Mouse (Mus musculus): Measurements from ENCODE around the gene Coro6.

Gene Coro6

GRCm38 (mm10) chr11:77462283-77463100, at the start of gene Coro6:
Coro6 (plus strand) TSS chr11:77462411.
- peak; percentile 72 for DNase-seq (ENCODE audit: low spot score)

GRCm38 (mm10) chr11:77414141-77414839, 47.9 kb upstream of the Coro6 start:
- no peak for DNase-seq (ENCODE audit: low spot score)

DNA sequence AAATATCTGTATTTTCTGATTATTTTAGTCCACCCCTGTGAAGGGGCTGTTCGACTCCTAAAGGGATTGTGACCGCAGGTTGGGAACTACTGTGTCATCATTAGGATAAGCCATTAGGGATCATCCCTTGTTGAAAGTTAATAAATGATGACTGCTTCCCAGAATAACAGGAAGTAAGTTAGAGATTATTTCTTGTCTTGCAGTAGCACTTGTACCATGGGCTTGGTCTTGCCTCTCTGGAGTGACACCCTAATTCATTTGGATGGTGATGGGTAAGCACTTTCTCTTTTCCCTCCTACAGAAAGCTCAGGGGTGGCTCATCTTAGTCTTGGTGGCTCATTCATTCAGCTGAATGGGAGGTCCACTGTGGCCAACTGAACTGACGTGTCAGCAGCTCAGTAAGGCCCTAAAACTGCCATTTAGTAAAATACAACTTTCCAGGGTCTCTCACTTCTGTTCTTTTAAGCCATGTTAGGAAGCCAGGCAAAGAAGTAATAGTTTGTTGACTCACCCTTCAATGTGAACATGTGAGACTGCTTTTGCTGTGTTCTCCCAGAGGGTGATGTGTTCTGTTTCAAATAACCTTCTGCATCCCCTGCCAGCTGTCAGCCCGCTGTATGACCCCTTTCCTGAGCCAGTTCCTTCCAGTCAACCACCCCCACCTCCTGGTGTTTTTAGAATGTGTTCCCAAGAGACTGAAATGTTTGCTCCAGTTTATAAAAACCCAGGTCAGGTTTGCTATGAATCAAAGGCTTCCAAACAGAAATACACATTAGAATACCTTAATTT, 45.8 kb upstream of the Coro6 start:
- DNase-seq (ENCODE audit: low spot score) = no peak

GRCm38 (mm10) chr11:77418021-77418420, 44.2 kb upstream of the Coro6 start:
- DNase-seq (ENCODE audit: low spot score) = no peak

DNA sequence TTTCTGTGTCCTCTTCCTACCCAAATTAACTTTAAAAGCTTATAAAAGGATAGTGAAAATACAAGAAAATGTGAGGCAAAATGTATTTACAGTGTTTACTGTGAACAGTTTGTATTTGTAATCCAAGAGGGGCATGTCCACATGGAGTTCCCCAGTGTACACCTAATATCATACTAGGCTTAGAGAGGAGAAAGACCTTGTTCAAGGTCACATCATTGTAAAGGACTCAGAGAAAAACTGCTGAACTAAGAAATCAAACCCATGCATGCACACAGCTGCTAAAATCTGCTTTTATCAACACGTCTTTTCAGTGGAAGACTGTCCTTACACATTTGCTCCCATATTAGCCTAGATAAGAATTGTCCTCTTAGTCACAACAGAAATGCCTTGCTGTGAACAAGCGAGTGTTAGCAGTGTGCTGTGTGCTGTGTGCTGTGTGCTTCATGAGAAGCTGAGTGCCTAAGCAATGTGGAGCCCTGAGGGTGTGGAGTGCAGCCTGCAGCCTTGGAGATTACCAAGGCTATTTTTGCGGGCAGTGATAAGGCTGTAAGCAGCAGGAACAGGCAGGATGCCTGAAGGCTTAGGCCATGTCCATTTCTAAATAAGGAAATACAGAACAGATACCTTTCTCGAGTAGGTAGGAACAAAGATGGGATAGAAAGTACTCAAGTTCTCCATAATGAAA, 38.9 kb upstream of the Coro6 start:
- DNase-seq (ENCODE audit: low spot score) = peak; percentile 61

DNA sequence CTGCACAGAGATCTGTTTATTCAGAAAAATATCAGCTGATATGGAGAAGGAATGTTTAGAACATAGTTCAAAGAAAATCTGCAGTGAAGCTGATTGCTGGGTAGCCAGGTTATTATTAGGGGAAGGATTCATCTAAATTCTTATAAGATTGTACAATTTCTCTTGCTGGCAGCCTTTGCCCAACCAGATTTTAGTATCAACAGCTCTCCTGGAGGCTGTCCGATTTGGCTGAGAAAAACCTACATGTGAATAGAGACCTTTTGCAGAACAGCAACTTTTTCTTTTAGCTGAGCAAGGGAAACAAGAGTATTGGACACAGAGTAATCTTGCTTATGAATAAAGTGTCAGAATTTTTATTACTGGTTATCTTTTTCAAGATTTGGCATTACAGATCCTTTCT, 33.8 kb upstream of the Coro6 start:
- peak; percentile 49 for DNase-seq (ENCODE audit: low spot score)

- no peak for DNase-seq (ENCODE audit: low spot score)
These were observed 25.2 kb upstream of the Coro6 start for GRCm38 (mm10) chr11:77437026-77437425.

- DNase-seq (ENCODE audit: low spot score) = no peak
These were observed 22.1 kb upstream of the Coro6 start for GRCm38 (mm10) chr11:77440081-77440480.

DNA sequence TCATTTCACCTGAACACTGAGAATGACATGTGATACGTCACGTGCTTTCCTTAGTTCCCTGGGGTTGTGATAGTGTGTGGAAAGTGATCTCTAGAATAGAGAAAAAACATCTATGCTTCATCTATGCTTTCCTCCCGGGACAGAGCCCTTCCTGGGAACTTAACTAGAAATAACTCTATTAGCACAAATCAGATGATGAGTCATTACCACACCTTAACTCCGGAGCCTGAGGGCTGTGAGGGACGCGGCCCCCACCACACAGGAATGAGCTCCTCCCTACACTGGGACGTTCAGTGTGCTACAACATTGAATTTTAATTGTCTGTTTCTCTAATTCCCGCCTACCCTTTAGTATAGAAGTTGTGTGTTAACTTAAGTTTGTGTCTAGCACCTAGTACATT, 21.2 kb upstream of the Coro6 start:
- no peak for DNase-seq (ENCODE audit: low spot score)

GRCm38 (mm10) chr11:77442186-77443170, 19.7 kb upstream of the Coro6 start:
- no peak for DNase-seq (ENCODE audit: low spot score)

GRCm38 (mm10) chr11:77444939-77445338, 17.3 kb upstream of the Coro6 start:
- DNase-seq (ENCODE audit: low spot score) = no peak

- no peak for DNase-seq (ENCODE audit: low spot score)
These were observed 15.6 kb upstream of the Coro6 start for GRCm38 (mm10) chr11:77446628-77447041.

DNA sequence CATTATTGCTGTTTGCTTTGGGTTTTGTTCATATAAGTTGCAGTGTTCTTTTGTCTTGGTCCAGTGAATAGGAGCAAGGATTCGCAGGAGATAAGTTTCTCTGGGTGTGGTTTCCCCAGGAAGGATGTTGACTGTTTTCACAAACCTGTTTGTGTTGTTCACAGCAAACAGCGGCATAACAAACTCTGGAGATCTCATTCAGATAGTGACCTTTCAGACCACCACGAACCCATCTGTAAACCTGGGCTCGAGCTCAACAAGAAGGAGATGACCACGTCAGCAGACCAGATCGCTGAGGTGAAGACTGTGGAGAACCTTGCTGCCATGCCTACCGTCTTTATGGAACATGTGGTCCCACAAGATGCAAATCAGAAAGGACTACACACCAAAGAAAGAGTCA, 13.0 kb upstream of the Coro6 start:
- no peak for DNase-seq (ENCODE audit: low spot score)

DNA sequence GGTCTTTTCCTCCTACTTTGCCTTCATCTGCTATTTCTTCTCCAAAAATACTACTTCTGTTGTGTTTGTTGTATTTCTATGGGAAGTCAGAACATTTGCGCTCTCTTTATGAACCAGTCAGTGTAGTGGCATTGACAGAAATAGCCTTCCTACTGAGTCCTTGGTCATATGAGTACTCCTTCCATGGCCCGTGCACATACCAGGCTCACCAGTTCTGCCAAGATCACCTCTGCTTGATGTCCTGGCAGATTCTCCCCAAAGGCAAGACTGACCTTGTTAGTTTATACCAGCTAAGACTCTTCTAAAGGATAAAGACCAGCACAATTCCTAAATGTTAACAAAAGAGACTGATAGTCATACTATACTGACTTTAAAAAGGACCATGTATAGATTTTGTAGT, 10.5 kb upstream of the Coro6 start:
- DNase-seq (ENCODE audit: low spot score) = no peak

DNA sequence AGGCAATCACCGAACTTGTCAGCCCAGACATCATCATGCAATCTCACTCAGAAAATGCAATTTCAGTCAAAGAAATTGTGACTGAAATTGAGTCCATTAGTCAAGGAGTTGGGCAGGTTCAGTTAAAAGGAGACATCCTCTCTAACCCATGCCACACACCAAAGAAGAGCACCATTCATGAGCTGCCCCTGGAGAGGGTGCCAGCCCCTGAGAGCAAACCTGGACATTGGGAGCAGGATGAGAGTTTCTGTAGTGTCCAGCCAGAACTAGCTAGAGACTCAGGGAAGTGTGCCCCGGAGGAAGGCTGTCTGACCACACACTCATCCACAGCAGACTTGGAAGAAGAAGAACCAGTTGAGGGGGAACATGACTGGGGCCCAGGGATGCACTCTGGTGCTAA, 8.8 kb upstream of the Coro6 start:
- no peak for DNase-seq (ENCODE audit: low spot score)

DNA sequence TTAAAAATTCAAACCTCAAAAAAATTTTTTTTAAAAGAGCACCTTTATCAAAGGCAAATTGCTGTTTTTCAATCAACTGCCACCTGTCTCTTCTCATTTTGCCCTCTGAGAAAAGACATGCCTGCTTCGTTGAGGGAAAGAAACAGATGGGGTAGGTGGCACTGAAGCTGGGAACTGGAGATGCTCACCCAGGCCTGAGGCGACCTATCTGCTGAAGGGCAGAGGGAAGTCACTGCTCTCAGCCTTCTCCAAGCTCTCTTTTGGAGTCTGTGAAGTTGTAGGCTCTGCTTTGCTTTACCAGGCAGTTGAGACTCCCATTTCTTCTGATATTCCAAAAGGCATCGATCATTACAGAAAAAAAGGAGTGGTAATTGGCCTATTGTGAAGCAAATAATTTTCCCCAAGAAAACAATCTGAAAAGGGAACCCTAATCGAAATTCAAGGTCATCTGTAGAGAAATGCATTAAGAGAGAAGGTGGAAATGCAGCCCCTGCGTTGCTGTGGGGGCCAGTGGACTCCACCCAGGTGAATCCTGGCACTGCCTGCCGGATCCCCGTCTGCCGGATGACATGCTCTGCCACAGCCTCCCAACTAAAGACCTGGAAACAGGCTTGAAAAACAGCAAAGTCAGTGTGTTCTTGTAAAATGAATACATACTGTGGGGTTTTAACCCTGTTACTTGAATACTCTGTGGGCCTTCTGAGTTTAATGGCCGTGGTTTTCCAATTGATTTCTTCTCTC, 6.3 kb upstream of the Coro6 start:
- DNase-seq (ENCODE audit: low spot score) = no peak

GRCm38 (mm10) chr11:77456866-77457265, 5.3 kb upstream of the Coro6 start:
- no peak for DNase-seq (ENCODE audit: low spot score)

DNA sequence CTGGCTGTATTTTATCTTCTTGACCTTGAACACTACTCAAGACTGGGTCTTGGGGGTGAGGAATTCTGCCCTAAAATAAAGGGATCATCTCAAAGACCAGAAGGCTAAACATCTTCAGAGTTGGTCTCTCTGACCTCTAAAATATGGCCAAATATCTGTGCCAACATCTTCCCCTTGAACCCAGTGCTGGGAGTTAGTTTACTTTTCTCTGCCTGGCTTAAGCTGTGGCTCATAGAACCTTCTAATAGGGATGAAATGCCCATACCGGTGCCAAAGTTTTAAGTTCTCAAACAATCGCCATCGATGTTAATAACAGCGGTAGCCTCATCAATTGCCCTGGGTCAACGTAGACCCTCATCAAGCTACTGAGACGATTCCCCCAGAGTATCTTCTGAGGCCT, 355 bp upstream of the Coro6 start:
- no peak for DNase-seq (ENCODE audit: low spot score)

DNA sequence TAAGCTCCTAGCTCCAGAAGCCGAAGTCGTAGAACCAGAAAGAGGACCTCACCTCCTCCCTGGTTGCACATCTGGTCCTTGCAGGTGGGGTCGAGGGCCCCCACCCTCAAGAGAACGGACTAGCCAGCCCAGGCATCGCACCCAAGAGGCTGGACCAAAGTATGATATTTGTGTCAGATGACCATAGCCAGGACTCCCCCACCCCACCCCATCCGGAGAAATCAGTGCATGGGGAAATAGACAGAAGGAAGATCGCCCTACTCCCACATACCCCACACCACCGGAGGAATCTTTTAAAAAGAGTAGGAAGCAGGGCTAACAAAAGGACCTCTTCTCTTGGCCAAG, 862 bp downstream of the Coro6 start:
- DNase-seq (ENCODE audit: low spot score) = no peak

DNA sequence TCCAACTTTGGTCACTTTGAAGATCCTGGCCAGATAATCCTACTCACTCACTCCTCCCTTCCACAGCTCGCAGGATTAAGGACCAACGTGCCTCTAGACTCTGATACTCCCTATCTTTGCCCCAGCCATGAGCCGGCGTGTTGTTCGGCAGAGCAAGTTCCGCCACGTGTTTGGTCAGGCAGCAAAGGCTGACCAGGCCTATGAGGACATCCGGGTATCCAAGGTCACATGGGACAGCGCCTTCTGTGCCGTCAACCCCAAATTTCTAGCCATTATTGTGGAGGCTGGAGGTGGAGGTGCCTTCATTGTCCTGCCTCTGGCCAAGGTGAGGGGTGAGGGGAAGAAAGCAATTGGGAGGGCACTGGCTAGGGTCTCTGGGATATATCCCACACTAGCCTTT, 1.6 kb downstream of the Coro6 start:
- DNase-seq (ENCODE audit: low spot score) = no peak

Measured in testis, postnatal 14 days (tissue).